Mouse (Mus musculus): ENCODE measurements around the gene Pdxp. TPM values are rescaled to one million over a fixed set of nuclear protein-coding genes. Genes with fewer than 3 reads are reported as not detected.

Pdxp gene
- polyA plus RNA-seq (2015; fragmentation: Nextera tagmentation; extraction: Ambion mirVana), result 2.6 and 3.3 TPM in 2 replicates

DNA sequence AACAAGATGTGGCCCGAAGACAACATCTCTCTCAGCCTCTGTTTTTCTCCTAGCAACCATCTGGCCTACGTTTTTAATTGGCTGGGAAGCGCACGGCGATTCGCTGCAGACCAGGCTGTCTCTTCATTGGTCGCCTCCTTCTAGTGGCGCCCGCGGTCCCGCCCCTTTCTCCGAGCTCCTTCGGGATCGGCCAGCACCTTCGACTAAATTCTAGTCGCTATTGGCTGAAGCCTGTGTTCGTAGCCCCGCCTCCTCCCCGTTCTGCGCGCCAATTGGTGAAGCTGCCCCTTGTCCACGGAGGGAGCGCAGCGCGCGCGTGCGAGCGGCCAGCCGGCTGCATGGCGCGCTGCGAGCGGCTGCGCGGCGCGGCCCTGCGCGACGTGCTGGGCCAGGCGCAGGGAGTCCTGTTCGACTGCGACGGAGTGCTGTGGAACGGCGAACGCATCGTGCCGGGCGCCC lies at the start of gene Pdxp:
Pdxp (plus strand) TSS at position 288 of the 459 bp plus-strand sequence.

DNA sequence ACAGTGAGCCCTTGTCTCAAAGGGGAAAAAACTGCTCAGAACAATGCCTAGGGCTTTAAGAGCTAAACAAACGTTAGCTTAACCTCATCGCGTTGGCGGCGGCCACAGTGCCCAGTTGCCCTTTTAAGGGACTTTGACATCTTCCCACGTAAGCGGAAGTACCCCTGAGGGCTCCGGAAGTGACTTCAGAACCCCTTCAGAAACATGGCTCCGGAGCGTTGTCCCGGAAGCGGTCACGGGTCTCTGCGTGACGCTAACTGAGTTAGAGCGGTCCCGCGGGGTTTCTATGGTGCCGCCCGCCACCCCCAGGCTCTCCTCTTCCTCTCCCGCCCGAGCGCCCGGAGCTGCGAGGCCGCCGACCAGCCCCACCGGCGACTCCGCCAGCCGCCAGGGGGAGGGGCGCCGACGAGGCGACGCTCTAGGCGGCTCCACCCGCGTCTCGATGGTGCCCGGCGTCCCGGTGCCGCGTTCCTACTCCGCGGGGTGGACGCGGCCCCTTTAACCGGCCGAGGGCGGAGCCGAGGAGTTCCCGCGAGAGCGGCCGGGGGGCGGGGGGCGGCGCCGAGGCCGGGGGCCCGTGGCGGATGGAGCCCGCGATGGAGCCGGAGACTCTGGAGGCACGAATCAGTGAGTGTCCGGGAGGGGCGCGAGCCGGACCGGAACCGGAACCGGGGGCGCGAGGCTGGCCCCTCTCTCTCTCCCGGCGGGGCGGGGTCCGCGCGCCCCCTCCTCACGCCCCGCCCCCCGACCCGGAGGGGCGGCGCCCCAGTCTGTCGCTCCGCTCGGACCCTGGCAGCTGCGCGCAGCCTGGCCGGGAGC lies 36.5 kb upstream of the Pdxp start, which contains the start of gene Gga1:
Gga1 (plus strand) TSS at position 200 of the 819 bp plus-strand sequence.

DNA sequence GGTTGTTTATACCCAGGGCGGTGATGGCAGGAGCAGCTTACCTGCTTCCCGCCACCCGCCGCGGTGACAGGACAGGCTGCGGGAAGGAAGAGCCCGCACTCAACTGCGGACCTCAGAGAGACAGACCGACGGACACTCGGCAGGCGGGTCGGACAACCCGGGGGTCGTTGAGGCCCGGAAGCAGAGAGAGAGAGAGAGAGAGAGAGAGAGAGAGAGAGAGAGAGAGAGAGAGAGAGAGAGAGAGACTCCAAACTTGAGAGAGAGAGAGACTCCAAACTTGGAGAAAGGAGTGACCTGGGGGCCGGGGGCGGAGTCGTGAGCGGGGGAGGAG lies 14.3 kb upstream of the Pdxp start, which contains the start of gene Gm49510:
Gm49510 (plus strand) TSS at position 259 of the 331 bp plus-strand sequence.

DNA sequence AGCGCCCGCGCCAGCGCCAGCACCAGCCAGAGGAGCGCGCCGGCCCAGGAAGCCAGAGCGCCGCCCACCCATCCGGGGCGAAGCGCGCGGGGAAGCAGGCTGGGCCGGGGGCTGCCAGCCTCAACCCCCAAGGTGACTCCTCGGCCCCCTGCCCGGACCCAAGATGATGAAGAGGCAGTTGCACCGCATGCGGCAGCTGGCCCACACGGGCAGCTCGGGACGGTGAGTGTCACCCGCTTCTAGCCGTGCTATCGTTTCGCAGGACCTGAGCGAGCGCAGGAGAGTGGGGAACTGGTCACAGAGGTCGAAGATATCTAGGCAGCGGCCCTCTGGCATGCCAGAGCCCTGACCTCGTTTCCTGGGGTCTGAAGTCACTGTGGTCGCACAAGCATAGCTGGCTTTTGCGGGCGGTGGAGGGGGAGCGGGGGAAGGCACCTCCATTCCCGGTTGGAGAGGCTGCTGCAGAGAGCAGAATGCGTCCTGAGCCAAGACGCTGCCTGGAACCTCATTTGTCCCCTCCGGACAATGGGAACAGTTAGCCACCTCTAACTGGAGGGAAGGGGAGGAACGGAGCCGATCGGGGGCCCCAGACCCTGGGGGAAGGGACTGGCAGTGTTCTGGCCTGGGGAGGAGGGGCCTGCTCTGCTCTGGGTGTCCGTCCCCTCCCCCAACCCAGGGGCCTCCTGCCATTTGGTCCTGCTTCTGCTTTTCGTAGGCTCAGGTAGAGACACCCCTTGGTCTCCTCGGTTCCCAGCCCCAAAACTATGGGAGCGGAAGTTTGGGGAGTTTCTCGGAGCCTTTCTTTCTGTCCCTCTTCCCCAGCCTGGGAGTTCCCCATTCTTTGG lies 13.8 kb upstream of the Pdxp start, which contains the start of gene Sh3bp1:
Sh3bp1 (plus strand) TSS at position 29 of the 845 bp plus-strand sequence.

DNA sequence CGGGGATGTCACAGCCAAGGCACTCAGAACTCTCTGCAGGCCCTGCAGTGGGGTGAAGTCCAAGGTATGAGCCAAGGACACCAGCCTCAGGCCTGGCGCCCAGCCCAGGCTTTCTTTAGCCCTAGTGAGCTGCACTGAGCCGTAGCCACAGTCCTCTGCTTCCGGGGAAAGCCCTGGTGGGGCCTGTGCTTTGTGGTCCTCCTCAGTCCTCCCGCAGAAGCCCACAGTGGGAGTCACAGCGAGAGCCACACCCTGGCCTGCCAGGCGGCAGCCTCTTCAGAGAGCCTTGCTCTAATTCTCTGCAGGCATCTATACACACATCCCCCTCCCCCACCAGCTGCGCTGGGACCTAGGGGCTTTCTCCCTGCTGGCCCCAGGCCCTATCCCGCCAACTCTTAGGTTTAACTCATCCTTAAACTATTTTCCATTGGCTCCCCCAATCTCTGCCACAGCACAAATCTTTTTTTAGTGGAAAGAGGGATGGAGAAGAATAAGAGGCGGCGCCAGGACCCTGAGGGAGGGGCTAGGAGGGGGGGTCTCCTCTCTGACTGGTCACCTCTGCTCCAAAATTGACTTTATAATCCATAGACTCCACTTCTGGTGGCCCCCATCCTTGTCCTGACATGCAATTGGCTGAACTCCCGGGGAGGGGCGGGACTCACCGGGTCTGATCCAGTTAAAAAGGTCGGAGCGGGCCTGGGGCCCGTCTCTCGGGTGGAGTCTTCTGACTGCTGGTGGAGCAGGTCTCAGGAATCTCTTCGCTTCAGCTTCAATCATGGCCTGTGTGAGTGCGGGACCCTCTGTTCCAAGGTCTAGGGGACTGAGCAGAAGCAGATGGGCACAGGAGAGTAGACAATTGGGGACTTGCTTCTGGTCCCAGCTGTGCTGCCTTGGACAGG lies 12.6 kb downstream of the Pdxp start, which contains the start of gene Lgals1:
Lgals1 (plus strand) TSS at position 705 of the 899 bp plus-strand sequence.

DNA sequence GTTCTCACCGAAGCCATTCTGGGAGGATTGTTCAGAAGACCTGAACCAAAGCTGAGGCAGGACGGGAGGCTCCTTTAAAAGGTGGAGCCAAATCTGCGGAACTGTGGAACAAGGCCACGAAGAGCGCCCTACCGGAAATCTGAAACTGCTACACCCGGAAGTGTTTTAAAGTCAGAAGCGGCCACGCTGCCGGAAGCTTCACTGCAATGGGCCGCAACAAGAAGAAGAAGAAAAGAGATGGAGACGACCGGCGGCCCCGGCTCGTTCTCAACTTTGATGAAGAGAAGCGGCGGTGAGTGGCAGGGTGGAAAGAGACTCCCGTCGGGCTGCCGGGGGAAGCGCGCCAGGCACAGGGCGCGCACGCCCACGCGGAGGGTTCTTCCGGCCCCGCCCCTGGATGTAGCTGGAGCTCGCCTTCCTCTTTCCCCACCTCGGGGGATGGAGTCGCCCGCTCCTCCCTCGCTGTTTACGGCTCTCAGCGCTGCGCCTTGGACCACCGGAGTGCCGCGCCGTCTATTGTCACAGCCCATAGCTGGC lies 21.1 kb downstream of the Pdxp start, which contains the start of gene Nol12:
Nol12 (plus strand) TSS at position 150 of the 537 bp plus-strand sequence.

DNA sequence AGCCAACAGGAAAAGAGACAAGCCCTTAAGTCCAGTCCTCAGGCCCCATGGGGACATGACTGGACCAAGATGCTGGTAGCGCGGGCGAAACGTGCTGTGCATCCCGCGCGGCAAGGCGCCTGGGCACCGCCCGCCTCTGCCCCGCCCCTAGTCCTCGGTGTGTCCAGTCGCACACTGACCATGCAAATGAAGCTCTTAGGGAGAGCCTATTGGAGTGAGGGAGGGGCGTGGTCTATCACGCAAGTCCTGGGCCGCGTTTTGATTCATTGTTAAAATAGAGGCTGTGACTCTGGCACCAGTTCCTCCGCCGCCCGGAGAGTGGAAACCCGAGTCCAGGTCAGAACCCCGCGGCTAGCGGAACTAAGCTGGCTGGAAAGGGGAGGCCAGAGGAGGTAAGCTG lies 33.9 kb downstream of the Pdxp start, which contains the start of gene Triobp:
Triobp (plus strand) TSS at position 68 of the 400 bp plus-strand sequence.

Small RNA genes lying within 50 kb of the gene (microRNA-seq; reads per million reads assigned to microRNA genes)
- not detected for gene Mir6955

Other genes starting within 250 kb of the Pdxp start
- gene Elfn2, start 195.1 kb upstream of the Pdxp start, polyA plus RNA-seq (2015; fragmentation: Nextera tagmentation; extraction: Ambion mirVana), result not detected in 2 replicates
- gene Mfng, start 140.4 kb upstream of the Pdxp start, polyA plus RNA-seq (2015; fragmentation: Nextera tagmentation; extraction: Ambion mirVana), result 5.4 and 6.4 TPM in 2 replicates
- gene Card10, start 110.9 kb upstream of the Pdxp start, polyA plus RNA-seq (2015; fragmentation: Nextera tagmentation; extraction: Ambion mirVana), result 1.4 and 1.9 TPM in 2 replicates
- gene Cdc42ep1, start 71.3 kb upstream of the Pdxp start, polyA plus RNA-seq (2015; fragmentation: Nextera tagmentation; extraction: Ambion mirVana), result 21.3 and 24.7 TPM in 2 replicates
- 0.77 and 0.97 TPM in 2 replicates for gene Lgals2, start 58.4 kb upstream of the Pdxp start, polyA plus RNA-seq (2015; fragmentation: Nextera tagmentation; extraction: Ambion mirVana)
- 40.6 and 40.7 TPM in 2 replicates for gene Gga1, start 36.7 kb upstream of the Pdxp start, polyA plus RNA-seq (2015; fragmentation: Nextera tagmentation; extraction: Ambion mirVana)
- 0.19 and 0.22 TPM in 2 replicates for gene Gm49510, start 14.3 kb upstream of the Pdxp start, polyA plus RNA-seq (2015; fragmentation: Nextera tagmentation; extraction: Ambion mirVana)
- gene Sh3bp1, start 14.2 kb upstream of the Pdxp start, polyA plus RNA-seq (2015; fragmentation: Nextera tagmentation; extraction: Ambion mirVana), result 15.0 and 16.9 TPM in 2 replicates
- gene Lgals1, start 12.8 kb downstream of the Pdxp start, polyA plus RNA-seq (2015; fragmentation: Nextera tagmentation; extraction: Ambion mirVana), result 2,081 and 2,305 TPM in 2 replicates
- gene Nol12, start 21.0 kb downstream of the Pdxp start, polyA plus RNA-seq (2015; fragmentation: Nextera tagmentation; extraction: Ambion mirVana), result 33.8 and 37.6 TPM in 2 replicates
- gene Triobp, start 33.8 kb downstream of the Pdxp start, polyA plus RNA-seq (2015; fragmentation: Nextera tagmentation; extraction: Ambion mirVana), result 45.0 and 55.5 TPM in 2 replicates
- 274 and 300 TPM in 2 replicates for gene H1f0, start 114.5 kb downstream of the Pdxp start, polyA plus RNA-seq (2015; fragmentation: Nextera tagmentation; extraction: Ambion mirVana)
- gene Galr3, start 128.0 kb downstream of the Pdxp start, polyA plus RNA-seq (2015; fragmentation: Nextera tagmentation; extraction: Ambion mirVana), result not detected in 2 replicates
- gene Ankrd54, start 149.0 kb downstream of the Pdxp start, polyA plus RNA-seq (2015; fragmentation: Nextera tagmentation; extraction: Ambion mirVana), result 21.2 and 22.3 TPM in 2 replicates
- gene Eif3l, start 161.3 kb downstream of the Pdxp start, polyA plus RNA-seq (2015; fragmentation: Nextera tagmentation; extraction: Ambion mirVana), result 133 and 143 TPM in 2 replicates
- gene Micall1, start 195.0 kb downstream of the Pdxp start, polyA plus RNA-seq (2015; fragmentation: Nextera tagmentation; extraction: Ambion mirVana), result 22.6 and 23.7 TPM in 2 replicates
- 249 and 260 TPM in 2 replicates for gene Polr2f, start 227.1 kb downstream of the Pdxp start, polyA plus RNA-seq (2015; fragmentation: Nextera tagmentation; extraction: Ambion mirVana)
- 7.5 and 8.7 TPM in 2 replicates for gene 1700088E04Rik, start 227.3 kb downstream of the Pdxp start, polyA plus RNA-seq (2015; fragmentation: Nextera tagmentation; extraction: Ambion mirVana)